Mouse (Mus musculus): ENCODE data around the gene Gramd1c.

The Gramd1c gene

DNA sequence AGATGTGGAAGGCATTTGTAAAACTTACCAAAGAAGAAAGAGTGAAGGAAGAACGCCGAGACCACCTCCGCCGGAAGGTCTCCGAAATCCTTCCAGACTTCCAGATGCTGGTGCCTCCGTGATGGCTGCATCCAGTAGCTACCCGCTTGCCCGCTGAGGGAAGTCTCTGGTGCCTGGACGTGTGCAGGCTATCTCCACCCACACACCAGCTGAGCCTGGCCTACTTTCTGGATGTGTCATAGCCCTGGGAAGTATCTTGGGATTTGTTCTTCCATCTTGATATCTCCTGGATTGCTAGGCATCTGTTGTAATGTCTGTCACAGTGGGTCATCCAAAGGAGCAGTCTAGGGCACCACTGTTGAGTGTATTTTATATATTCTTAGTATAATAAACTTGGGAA, 99.9 kb downstream of the Gramd1c start:
- no peak for DNase-seq (ENCODE audit: low spot score in 2 of 2)

- DNase-seq (ENCODE audit: low spot score in 2 of 2), result no peak
Observed at GRCm38 (mm10) chr16:43958038-43958437, 105.1 kb downstream of the Gramd1c start.

DNA sequence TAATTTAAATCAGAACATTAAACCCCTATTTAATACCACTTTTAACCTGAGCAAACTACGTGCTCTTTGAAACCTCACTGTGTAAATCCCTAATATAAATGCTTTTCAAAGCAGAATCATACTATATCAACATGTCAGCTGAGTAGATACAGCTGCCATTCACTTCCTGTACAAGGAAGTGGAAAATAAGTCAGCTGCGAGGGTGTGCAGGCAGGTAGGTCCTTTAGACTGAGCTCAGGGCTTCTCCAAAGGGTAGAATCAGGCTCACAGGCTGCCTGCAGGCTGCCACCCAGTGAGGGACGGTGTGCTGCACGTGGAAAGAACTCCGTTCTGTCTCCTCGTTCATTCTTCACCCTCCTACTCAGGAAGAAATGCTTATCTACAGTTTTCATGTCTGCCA, 108.2 kb downstream of the Gramd1c start:
- DNase-seq (ENCODE audit: low spot score in 2 of 2), result peak; percentile 47 to 54

- DNase-seq (ENCODE audit: low spot score in 2 of 2), result peak; percentile 84
Observed at GRCm38 (mm10) chr16:43951591-43951990, 111.6 kb downstream of the Gramd1c start.

- DNase-seq (ENCODE audit: low spot score in 2 of 2), result no peak
Observed at GRCm38 (mm10) chr16:43945869-43946268, 117.3 kb downstream of the Gramd1c start.

GRCm38 (mm10) chr16:43945351-43945750, 117.8 kb downstream of the Gramd1c start:
- DNase-seq (ENCODE audit: low spot score in 2 of 2), result no peak

DNA sequence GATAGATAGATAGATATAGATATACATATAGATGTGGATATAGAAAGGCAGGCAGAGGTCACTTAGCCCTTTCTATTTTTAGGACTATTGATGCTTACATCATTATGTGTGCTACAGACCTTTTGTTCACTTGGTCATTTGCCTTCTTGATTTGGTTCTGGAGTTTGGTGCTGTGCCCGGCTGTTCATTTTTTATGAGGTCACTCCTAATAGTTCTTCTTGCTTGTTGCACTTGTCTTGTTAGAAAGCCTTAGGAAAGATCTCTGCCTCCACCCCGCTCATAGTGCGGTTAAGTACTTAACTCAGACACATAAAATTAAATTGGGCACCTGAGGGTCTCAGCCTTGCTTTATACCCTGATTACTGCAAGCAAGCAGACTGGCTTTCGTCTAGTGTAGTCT, 122.3 kb downstream of the Gramd1c start:
- DNase-seq (ENCODE audit: low spot score in 2 of 2), result no peak

- no peak for DNase-seq (ENCODE audit: low spot score in 2 of 2)
Observed at GRCm38 (mm10) chr16:43935892-43936291, 127.3 kb downstream of the Gramd1c start.

GRCm38 (mm10) chr16:43935367-43935766, 127.8 kb downstream of the Gramd1c start:
- no peak for DNase-seq (ENCODE audit: low spot score in 2 of 2)

- no peak for DNase-seq (ENCODE audit: low spot score in 2 of 2)
Observed at GRCm38 (mm10) chr16:43934856-43935255, 128.3 kb downstream of the Gramd1c start.

- no peak for DNase-seq (ENCODE audit: low spot score in 2 of 2)
Observed at GRCm38 (mm10) chr16:43933041-43933440, 130.1 kb downstream of the Gramd1c start.

- DNase-seq (ENCODE audit: low spot score in 2 of 2), result no peak
Observed at GRCm38 (mm10) chr16:43932319-43932718, 130.8 kb downstream of the Gramd1c start.

DNA sequence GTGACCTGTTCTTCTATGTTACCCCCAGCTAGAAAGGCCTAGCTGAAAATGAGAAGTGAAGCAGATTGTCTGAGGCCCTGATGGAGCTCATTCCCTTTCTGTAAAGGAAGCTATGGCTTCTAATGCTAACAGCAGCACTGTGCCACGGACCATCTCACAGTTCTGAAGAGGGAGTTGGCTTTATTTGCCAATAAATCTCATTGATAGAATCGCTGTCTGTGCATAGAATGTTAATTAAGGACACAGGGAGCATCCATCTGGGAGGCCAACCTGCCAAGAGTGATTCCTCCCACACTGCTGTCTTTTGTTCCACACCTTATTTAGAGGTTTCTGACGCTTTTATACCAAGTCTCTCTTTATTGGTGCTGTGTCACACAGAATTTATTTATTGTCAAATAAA, 131.6 kb downstream of the Gramd1c start:
- no peak for DNase-seq (ENCODE audit: low spot score in 2 of 2)

GRCm38 (mm10) chr16:43930577-43930976, 132.6 kb downstream of the Gramd1c start:
- DNase-seq (ENCODE audit: low spot score in 2 of 2), result no peak
